Mouse (Mus musculus) embryonic facial prominence, embryonic 15.5 days (tissue): Measurements from ENCODE around the gene Nphp4. TPM values are rescaled to one million over a fixed set of nuclear protein-coding genes. Genes with fewer than 3 reads are reported as not detected.

ENCODE experiments used
- ATAC-seq: fragments of 200-750 bp; cut with Nextera tagmentation; 2 replicates; pipeline ENCODE4 v1.8.0; 2017; ENCODE audit warnings: low read depth, moderate TSS enrichment; ENCODE audit not compliant: insufficient number of reproducible peaks, low FRiP score, low TSS enrichment
- H3K27ac ChIP-seq: fragments of 300-500 bp; sonication (generic); replicated peaks from 2 replicates; pipeline ENCODE4 v1.5.1; 2015; ENCODE audit warnings: mild to moderate bottlenecking, inconsistent platforms
- H3K27me3 ChIP-seq: fragments of 300-500 bp; sonication (generic); 2 replicates; pipeline ENCODE4 v1.6.1; 2015; ENCODE audit warnings: inconsistent platforms
- H3K36me3 ChIP-seq: fragments of 300-500 bp; sonication (generic); 2 replicates; pipeline ENCODE4 v1.6.1; 2015; ENCODE audit warnings: mild to moderate bottlenecking, inconsistent platforms
- H3K4me1 ChIP-seq: fragments of 300-500 bp; sonication (generic); 2 replicates; pipeline ENCODE4 v1.6.1; 2015; ENCODE audit warnings: inconsistent platforms
- H3K4me2 ChIP-seq: fragments of 300-500 bp; sonication (generic); replicated peaks from 2 replicates; pipeline ENCODE4 v1.6.1; 2015; ENCODE audit warnings: mild to moderate bottlenecking, inconsistent platforms
- H3K4me3 ChIP-seq: fragments of 300-500 bp; sonication (generic); replicated peaks from 2 replicates; pipeline ENCODE4 v1.5.1; 2015; ENCODE audit warnings: mild to moderate bottlenecking, inconsistent platforms
- H3K9ac ChIP-seq: fragments of 300-500 bp; sonication (generic); 2 replicates; pipeline ENCODE4 v1.6.1; 2015; ENCODE audit warnings: inconsistent platforms
- H3K9me3 ChIP-seq: fragments of 300-500 bp; sonication (generic); replicated peaks from 2 replicates; pipeline ENCODE4 v1.6.1; 2016; ENCODE audit warnings: inconsistent platforms
- WGBS: fragments of 180-500 bp; shearing (Covaris S2); methylation state at CpG from one replicate; pipeline ENCODE4 v1.1.7; 2015; 5-methylcytosine and 5-hydroxymethylcytosine counted together
- polyA plus RNA-seq: library from polyadenylated mRNA; unstranded; fragments of >200 nt; fragmentation: Nextera tagmentation; extraction: Ambion mirVana; gene quantifications from 2 replicates; pipeline ENCODE4 v1.2.1, GENCODE M21; 2015

Gene Nphp4
- polyA plus RNA-seq, 1 experiment from 2014 or later, result 6.2 TPM

DNA sequence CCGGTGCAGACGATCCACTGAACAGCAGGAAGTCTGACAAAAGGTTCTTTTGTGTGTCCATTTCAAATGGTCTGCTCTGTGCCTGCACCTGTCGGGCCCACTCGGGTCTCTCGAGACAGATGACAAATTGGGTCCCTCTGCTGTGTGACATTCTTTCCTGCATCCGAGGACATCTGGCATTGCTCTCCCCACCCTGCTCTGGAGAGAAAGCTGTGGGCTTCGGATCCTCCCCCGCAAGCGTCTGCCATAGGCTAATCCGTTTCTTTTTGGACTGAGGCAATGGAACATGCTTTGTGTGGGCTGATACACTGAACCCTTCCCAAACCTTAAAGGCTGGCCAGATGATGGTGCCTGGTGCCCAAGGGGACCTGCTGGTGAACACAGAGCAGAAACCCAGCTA is 23.4 kb upstream of the Nphp4 start:
- WGBS, result 44% methylated on average over 10 of the region's 10 CpGs
- ATAC-seq, result no peak
- Histone ChIP-seq H3K27me3 (no peaks in the 10 kb centered on the region), H3K36me3 (no peaks in the 10 kb centered on the region), H3K9me3 (no peaks in the 10 kb centered on the region), H3K4me2 (no peak overlapping the region), H3K27ac (no peak overlapping the region), H3K4me3 (no peak overlapping the region), H3K4me1 (no peaks in the 10 kb centered on the region), H3K9ac (no peak overlapping the region)

GRCm38 (mm10) chr4:152454153-152454552 is 22.4 kb upstream of the Nphp4 start:
- no peak overlapping the region for H3K4me3 ChIP-seq
- no peaks in the 10 kb centered on the region for H3K9me3 ChIP-seq
- H3K4me2 ChIP-seq, result no peak overlapping the region
- no peaks in the 10 kb centered on the region for H3K4me1 ChIP-seq
- no peak overlapping the region for H3K27ac ChIP-seq
- no peak for ATAC-seq
- H3K36me3 ChIP-seq, result no peaks in the 10 kb centered on the region
- WGBS, result 88% methylated on average over 12 of the region's 12 CpGs
- H3K27me3 ChIP-seq, result no peaks in the 10 kb centered on the region
- no peak overlapping the region for H3K9ac ChIP-seq

GRCm38 (mm10) chr4:152456609-152457008 is 19.9 kb upstream of the Nphp4 start:
- Histone ChIP-seq H3K36me3 (no peaks in the 10 kb centered on the region), H3K4me1 (no peaks in the 10 kb centered on the region), H3K27me3 (no peaks in the 10 kb centered on the region), H3K4me2 (no peak overlapping the region), H3K9me3 (no peaks in the 10 kb centered on the region), H3K27ac (no peak overlapping the region), H3K9ac (no peak overlapping the region), H3K4me3 (no peak overlapping the region)
- 62% methylated on average over 18 of the region's 18 CpGs for WGBS
- no peak for ATAC-seq

DNA sequence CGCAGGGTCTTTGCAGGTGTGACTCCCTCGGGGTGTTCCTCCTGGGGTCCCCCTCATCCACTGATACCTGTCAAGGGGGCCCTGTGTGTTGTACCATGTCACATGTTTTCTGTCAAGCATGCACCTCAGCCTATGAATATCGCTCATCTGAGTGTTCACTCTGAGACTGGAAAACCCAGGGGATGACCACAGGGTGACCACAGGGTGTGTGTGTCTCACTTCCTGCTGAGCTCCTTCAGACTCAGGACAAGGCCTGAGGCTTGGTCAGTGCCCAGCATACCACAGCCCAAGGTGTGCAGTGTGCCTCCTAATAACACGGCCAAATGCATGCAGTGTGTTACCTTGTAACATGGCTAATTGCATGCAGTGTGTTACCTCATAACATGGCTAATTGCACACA is 18.8 kb upstream of the Nphp4 start:
- 89% methylated on average over 4 of the region's 4 CpGs for WGBS
- no peaks in the 10 kb centered on the region for H3K4me1 ChIP-seq
- no peak overlapping the region for H3K4me2 ChIP-seq
- no peak overlapping the region for H3K4me3 ChIP-seq
- no peaks in the 10 kb centered on the region for H3K9me3 ChIP-seq
- ATAC-seq, result no peak
- no peaks in the 10 kb centered on the region for H3K27me3 ChIP-seq
- no peak overlapping the region for H3K9ac ChIP-seq
- H3K27ac ChIP-seq, result no peak overlapping the region
- H3K36me3 ChIP-seq, result no peaks in the 10 kb centered on the region

- Histone ChIP-seq H3K4me3 (no peak overlapping the region), H3K27me3 (no peaks in the 10 kb centered on the region), H3K9ac (no peak overlapping the region), H3K4me2 (no peak overlapping the region), H3K9me3 (no peaks in the 10 kb centered on the region), H3K27ac (no peak overlapping the region), H3K36me3 (no peaks in the 10 kb centered on the region), H3K4me1 (0 out of 2 replicates have a peak, but pooled peaks cover 4% of the 10 kb centered on the region)
- ATAC-seq, result no peak
- WGBS, result 79% methylated on average over 12 of the region's 12 CpGs
These were observed 14.0 kb upstream of the Nphp4 start for GRCm38 (mm10) chr4:152462516-152462915.

- no peak for ATAC-seq
- 82% methylated on average over 9 of the region's 9 CpGs for WGBS
- Histone ChIP-seq H3K9me3 (no peaks in the 10 kb centered on the region), H3K4me3 (no peak overlapping the region), H3K36me3 (no peaks in the 10 kb centered on the region), H3K4me1 (0 out of 2 replicates have a peak, but pooled peaks cover 4% of the 10 kb centered on the region), H3K27me3 (no peaks in the 10 kb centered on the region), H3K9ac (no peak overlapping the region), H3K27ac (no peak overlapping the region), H3K4me2 (no peak overlapping the region)
These were observed 13.4 kb upstream of the Nphp4 start for GRCm38 (mm10) chr4:152463147-152463546.

DNA sequence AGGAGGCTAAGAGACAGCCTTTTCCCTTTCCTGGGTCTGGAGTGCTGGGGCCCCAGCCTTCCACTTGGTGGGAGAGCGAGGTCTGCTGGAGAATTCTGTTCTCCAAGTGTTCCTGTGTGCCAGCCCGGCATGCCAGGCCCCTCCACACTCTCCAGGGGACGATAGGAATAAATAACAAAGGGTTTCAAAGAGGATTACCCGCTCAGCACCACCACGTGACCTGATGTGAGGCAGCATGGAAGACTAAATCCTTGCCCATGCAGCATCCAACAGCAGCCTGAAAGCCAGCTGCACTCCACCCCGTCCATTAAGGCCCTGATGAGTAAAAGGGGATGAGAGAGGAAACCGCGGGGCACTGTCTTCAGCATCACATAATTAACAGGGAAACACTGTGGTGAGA is 11.4 kb upstream of the Nphp4 start:
- no peak overlapping the region for H3K4me2 ChIP-seq
- H3K27me3 ChIP-seq, result no peaks in the 10 kb centered on the region
- H3K9ac ChIP-seq, result no peak overlapping the region
- H3K36me3 ChIP-seq, result no peaks in the 10 kb centered on the region
- H3K4me1 ChIP-seq, result 0 out of 2 replicates have a peak, but pooled peaks cover 4% of the 10 kb centered on the region
- H3K27ac ChIP-seq, result no peak overlapping the region
- WGBS, result 22% methylated on average over 8 of the region's 8 CpGs
- ATAC-seq, result no peak
- H3K4me3 ChIP-seq, result no peak overlapping the region
- H3K9me3 ChIP-seq, result no peaks in the 10 kb centered on the region

DNA sequence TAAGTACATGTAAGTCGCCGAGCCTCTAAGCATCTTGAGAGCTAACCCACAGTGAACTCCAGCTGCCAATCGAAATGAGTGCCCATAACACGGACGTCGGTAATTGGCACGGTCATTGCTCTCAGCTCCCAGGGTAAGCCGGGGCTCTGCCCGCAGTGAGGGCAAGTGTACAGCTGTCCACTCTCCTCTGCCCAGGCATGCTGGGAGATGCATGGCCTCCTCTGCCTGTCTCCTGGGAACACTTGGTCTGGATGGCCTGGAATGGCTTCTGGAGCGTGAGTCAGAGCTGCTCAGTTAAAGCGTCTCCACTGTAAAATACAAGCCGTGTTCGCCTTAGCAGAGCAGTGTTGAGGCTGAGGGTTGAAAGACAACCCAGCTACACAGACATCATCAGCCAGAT is 9.9 kb upstream of the Nphp4 start:
- WGBS, result 85% methylated on average over 13 of the region's 13 CpGs

GRCm38 (mm10) chr4:152467951-152468350 is 8.6 kb upstream of the Nphp4 start:
- no peak for ATAC-seq
- H3K9ac ChIP-seq, result no peak overlapping the region
- H3K9me3 ChIP-seq, result no peaks in the 10 kb centered on the region
- H3K36me3 ChIP-seq, result no peaks in the 10 kb centered on the region
- no peaks in the 10 kb centered on the region for H3K27me3 ChIP-seq
- no peak overlapping the region for H3K4me2 ChIP-seq
- WGBS, result 79% methylated on average over 6 of the region's 6 CpGs
- H3K4me1 ChIP-seq, result 0 out of 2 replicates have a peak, but pooled peaks cover 4% of the 10 kb centered on the region
- no peak overlapping the region for H3K4me3 ChIP-seq
- no peak overlapping the region for H3K27ac ChIP-seq

More for the DNA sequence above, 9.9 kb upstream of the Nphp4 start:
- Histone ChIP-seq H3K27me3 (no peaks in the 10 kb centered on the region), H3K4me3 (no peak overlapping the region), H3K36me3 (no peaks in the 10 kb centered on the region), H3K27ac (no peak overlapping the region), H3K9me3 (no peaks in the 10 kb centered on the region), H3K4me1 (0 out of 2 replicates have a peak, but pooled peaks cover 4% of the 10 kb centered on the region), H3K4me2 (no peak overlapping the region), H3K9ac (no peak overlapping the region)
- no peak for ATAC-seq

DNA sequence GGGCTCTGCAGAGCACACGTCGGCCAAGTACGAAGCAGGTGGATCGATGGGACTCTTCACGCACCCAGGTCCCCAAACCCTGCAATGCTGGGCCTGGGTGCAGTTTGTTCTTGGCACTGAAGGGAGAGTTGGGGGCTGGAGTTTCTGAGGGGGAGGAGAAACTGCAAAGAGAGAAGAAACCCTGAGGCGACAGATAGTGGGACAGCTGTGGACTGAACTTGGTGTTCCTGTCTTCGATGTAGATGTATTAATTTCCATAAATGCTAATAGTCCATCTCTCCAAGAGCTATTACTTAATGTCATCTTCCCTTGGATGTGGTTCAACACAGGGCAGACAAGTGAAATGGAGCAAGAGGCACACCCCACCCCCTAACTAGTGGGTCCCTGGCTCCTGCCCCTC is 565 bp upstream of the Nphp4 start:
- no peak overlapping the region for H3K27ac ChIP-seq
- no peaks in the 10 kb centered on the region for H3K9me3 ChIP-seq
- peak overlapping the region; percentile 94; the same call in 1 of the 2 replicates for H3K4me2 ChIP-seq
- no peak overlapping the region for H3K9ac ChIP-seq
- H3K36me3 ChIP-seq, result no peaks in the 10 kb centered on the region
- peaks cover 21% of the 10 kb centered on the region for H3K4me1 ChIP-seq
- H3K4me3 ChIP-seq, result no peak overlapping the region
- no peak for ATAC-seq
- H3K27me3 ChIP-seq, result peaks cover 16% of the 10 kb centered on the region
- 82% methylated on average over 7 of the region's 7 CpGs for WGBS

DNA sequence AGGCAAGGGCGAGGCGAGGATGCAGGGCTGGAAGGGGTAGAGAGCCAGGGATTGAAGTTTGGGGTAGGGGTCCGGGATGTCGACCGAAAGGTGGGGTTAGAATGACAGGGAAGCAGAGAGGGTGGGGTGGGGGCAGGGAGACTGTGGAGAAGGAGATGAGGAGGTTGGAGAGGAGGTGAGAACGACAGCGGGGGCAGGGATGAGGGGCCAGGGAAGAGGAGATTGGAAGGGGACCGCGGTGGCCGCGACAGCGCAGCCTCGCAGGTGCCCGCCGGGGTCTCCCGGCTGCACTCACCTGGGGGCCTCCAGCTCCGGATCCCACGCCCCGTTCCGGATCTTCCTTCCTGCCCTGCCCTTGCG is 580 bp downstream of the Nphp4 start:
- peaks cover 16% of the 10 kb centered on the region for H3K27me3 ChIP-seq
- under 1% methylated on average over 21 of the region's 21 CpGs for WGBS
- no peak overlapping the region for H3K27ac ChIP-seq

DNA sequence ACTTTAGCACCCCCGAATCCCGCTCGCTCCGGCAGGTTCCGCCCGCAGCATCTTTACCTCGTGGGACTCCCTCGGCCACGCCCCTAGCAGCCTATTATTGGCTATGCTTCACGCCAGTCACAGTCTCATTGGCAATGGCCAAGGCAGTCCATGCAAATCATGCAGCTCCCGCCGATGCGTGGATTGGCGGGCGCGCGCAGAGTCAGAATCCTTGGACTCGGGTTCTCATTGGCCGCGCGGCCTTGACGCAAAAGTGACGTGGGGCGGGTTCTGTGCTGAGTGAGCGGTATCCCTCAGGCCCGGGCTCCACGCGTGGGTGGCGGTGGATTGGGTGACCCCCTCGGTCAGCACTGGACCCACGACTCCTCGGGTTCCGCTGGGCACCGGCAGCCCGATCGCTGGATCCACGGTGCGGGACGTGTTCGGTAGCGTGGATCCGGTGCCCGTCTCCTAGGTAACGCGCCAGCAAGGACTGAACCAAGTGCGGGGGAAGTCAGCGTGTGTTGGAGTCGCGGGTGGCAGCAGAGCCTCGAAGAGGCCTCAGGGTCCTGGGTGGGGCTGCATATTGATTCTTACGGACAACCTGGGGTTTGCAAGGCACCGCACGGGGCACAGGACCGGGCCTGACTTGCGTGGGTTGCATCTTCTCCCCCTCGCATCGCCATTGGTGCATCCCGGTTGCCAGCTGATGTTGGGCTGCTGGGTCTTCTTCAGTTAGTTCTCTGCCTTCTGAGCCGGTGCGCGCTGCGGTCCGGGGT is 1.1 kb downstream of the Nphp4 start, which contains the start of gene Kcnab2:
Gene Kcnab2 (minus strand): TSS at position 406 of the 758 bp plus-strand sequence.
- Histone ChIP-seq H3K4me2 (peak within 1 kb of the TSS; percentile 94), H3K4me1 (peaks cover 21% of the 10 kb centered on the region), H3K9ac (peak within 1 kb of the TSS; percentile 66), H3K27ac (peak within 1 kb of the TSS; percentile 86), H3K27me3 (peaks cover 16% of the 10 kb centered on the region), H3K9me3 (no peaks in the 10 kb centered on the region), H3K4me3 (peak within 1 kb of the TSS; percentile 80), H3K36me3 (no peaks in the 10 kb centered on the region)
- 1% methylated on average over 63 of the region's 63 CpGs for WGBS
- peak; percentile 97 for ATAC-seq

More for the DNA sequence above, 580 bp downstream of the Nphp4 start:
- Histone ChIP-seq H3K9me3 (no peaks in the 10 kb centered on the region), H3K4me1 (peaks cover 21% of the 10 kb centered on the region), H3K4me2 (peak overlapping the region; percentile 94), H3K9ac (peak overlapping the region; percentile 35), H3K4me3 (peak overlapping the region; percentile 80), H3K36me3 (no peaks in the 10 kb centered on the region)
- peak; percentile 15; the same call in 1 of the 2 replicates for ATAC-seq
